Mouse (Mus musculus) kidney, postnatal 4 days (tissue): ENCODE data around the gene Gm5447.

ENCODE experiments used
- DNase-seq, 2 experiments: peaks; one replicate each; pipeline ENCODE4 v3.0.0; 2021; ENCODE audit warnings: mixed read lengths in 2 of 2

Gm5447 gene

DNA sequence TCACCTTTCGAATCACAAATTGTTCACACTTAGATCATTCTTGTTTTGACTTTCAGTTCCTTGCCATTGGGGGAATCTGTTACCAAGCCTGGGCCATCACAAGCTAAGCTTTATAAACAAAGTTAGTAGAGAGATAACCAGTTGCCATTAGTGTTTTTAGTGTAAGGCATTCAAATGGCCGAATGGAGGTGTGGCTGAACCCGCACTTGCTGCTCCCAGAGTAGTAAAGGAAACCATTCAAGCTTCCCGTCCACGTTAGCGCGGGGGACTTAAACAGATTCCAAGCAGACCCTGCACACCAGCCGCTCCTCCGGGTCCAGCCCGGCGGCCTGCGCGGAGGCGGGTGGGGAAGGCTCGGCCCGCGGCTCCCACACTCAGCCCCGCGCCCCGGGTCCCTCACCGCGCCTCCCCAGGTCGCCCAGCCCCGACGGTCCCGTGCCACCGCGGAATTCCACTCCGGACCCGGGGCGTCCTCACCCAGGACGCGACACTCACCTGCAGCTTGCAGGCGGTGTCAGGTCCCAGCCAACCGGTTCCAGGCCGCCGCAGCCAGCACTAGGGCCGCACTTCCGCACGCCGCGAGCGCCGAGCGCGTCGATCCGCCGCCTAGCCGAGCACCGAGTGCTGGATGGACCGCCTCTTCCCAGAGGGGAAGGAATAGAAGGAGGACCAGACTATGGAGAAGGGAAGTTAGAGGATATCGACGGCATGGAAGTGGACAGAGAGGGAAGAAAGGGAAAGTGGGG lies at the start of gene Gm5447, which contains the start of gene Exoc2:
TSS of gene Gm5447 (plus strand) at position 704 of the 746 bp plus-strand sequence.
TSS of gene Exoc2 (minus strand) at position 593 of the 746 bp plus-strand sequence.
- peak; percentile 88 to 92 for DNase-seq

- DNase-seq = no peak
These were observed 49.7 kb upstream of the Gm5447 start for GRCm38 (mm10) chr13:30924269-30924668.

GRCm38 (mm10) chr13:30929119-30929518 lies 44.9 kb upstream of the Gm5447 start:
- no peak for DNase-seq

DNA sequence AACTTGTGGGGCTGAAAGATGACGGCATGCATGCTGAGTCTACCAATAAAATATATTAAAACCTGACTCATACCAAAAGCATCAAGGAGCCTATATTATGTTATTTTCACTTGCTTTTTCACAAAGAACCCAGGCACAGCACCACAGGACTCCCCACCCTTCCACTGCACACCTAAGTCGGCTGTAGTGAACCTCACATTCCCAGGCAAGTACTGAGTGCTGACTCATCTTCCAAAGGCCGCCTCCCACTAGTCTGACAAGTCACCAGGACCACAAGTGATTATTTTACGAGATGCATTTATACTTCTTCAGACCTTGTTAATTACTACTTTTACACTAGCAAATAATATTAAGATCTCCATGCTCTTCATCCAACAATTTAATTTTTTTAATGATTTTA lies 42.4 kb upstream of the Gm5447 start:
- no peak for DNase-seq

DNA sequence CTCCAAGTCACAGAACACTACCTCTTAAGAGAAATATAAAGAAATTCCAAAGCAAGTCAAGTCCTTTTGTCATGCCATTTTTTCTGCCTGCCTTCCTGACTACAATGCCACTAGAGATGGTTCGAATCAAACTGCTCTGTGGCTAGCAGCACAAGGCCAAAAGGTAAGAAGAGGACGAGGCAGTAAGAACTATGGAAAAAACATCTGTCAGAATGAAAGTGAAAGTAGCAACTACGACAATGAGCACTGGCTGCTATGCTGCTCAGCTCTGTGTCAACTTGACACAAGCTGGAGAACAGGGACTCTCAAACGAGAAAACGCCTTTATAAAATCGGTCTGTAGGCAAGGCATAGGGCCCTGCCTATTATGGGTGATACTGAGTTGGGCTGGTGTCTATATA lies 41.0 kb upstream of the Gm5447 start:
- no peak for DNase-seq

DNA sequence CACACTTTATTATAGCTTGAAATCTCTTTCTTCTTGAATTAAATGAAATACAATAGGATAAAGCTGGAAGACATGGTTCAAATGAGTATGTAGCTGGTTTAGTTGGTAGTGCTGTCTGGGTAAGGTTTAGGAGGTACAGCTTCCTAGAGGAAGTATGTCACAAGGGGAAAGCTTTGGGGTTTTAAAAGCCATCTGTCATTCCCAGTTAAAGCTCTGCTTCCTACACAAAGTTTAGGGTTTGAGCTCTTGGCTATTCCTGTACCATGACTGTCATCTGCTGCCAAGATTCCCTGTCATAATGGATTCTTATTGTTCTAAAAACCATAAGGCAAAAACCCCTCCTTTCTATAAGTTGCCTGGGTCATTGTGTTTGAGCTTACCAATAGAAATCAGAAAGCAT lies 28.2 kb upstream of the Gm5447 start:
- DNase-seq = no peak

GRCm38 (mm10) chr13:30947129-30947528 lies 26.9 kb upstream of the Gm5447 start:
- DNase-seq = no peak

- no peak for DNase-seq
These were observed 26.5 kb upstream of the Gm5447 start, which contains the start of gene Hus1b for GRCm38 (mm10) chr13:30947540-30947939. Hus1b (minus strand) TSS chr13:30947759.

GRCm38 (mm10) chr13:30949181-30949580 lies 24.8 kb upstream of the Gm5447 start:
- no peak for DNase-seq

DNA sequence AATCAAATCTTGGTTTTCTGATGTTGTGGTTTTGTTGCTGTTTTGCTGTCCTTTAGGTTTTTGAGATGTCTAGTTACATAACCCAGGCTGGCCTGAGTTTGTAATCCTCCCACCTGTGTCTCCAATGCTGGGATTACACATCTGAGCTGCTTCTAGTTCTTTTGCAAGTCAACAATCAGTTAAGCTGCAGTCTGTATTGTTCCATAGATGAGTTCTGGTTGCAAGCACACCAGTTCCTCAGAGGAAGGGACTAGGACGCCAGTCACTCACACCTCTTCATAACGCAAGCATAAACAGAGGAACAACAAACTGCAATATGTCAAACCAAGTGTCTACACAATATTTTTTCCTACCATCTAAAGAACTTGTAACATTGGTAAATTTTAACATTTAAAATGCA lies 22.0 kb upstream of the Gm5447 start:
- DNase-seq = no peak

DNA sequence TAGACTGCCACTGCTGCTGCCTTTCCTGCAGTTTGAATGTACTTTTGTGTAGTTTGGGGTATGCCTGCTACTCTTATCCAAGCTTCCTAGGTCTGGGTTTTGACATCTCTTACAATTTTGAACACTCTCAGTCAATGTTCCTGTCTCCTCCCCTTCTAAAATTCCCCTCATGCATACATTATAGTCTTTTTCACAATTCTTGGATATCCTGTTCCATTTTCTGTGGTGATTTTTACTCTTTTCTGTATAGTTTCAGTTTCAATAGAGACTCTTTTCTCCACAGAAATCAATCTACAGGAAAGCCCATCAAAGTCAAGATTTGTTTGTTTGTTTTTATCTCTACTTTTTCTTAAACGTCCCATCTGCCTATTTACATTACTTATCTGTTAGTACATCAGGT lies 20.4 kb upstream of the Gm5447 start:
- no peak for DNase-seq

GRCm38 (mm10) chr13:30960714-30961113 lies 13.3 kb upstream of the Gm5447 start:
- no peak for DNase-seq

DNA sequence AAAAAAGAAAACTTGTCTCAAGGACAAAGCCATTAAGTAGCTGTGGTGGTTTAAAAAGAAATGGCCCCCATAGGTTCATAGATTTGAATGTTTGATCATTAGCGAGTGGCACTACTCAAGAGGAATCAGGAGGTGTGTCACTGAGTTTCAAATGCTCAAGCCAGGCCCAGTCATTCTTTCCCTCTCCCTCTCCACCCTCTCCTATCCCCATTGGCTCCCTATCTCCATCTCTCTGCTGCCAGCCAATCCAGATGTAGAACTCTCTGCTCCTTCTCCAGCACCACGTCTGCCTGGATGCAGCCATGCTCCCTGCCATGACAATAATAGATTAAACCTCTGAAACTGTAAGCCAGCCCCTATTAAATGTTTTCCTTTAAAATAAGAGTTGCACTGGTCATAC lies 12.1 kb upstream of the Gm5447 start:
- DNase-seq = no peak

- peak; percentile 62 to 71 for DNase-seq
These were observed 7.5 kb upstream of the Gm5447 start for GRCm38 (mm10) chr13:30966507-30966911.

DNA sequence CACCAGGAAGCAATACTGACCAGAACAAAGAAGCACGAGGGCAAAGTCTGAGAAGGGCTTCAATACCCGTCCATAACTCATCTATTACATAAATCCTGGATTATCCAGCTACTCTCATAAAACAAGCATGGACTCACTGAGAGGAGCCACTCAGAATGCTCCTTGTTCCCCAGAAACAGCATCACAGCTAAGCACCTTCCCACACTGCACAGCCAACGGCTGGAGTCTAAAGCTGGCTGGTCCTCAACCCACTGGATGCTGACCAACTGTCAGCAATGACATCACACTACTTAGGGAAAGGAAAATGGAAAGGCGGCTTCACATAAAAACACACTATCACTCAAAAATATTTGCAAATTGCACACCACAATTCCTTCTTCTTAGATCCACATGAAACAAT lies 5.7 kb upstream of the Gm5447 start:
- DNase-seq = no peak

DNA sequence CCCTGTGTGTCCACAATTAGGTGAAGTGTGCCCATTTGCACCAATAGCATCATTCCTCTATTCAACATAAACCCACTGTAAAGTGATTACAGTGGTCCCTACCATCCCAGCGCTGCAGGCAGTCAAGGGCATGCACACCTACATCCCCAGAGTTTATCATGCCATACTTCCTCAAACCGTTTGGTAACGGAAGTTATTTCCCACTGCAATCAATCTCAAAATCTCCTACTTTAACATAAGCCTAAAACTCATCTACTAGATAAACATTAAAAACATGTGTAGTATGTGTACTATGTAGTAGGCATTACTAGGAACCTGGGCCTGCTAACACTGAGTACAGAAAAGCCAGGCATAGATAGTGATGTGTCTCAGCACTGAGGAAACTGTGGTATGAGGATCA lies 3.0 kb upstream of the Gm5447 start:
- DNase-seq = no peak

- DNase-seq = no peak
These were observed 1.9 kb upstream of the Gm5447 start for GRCm38 (mm10) chr13:30972102-30972501.

- DNase-seq = no peak
These were observed 235 bp downstream of the Gm5447 start for GRCm38 (mm10) chr13:30974247-30974630.

- no peak for DNase-seq
These were observed 2.6 kb downstream of the Gm5447 start for GRCm38 (mm10) chr13:30976536-30977084.

- DNase-seq = no peak
These were observed 4.2 kb downstream of the Gm5447 start for GRCm38 (mm10) chr13:30978224-30978623.

DNA sequence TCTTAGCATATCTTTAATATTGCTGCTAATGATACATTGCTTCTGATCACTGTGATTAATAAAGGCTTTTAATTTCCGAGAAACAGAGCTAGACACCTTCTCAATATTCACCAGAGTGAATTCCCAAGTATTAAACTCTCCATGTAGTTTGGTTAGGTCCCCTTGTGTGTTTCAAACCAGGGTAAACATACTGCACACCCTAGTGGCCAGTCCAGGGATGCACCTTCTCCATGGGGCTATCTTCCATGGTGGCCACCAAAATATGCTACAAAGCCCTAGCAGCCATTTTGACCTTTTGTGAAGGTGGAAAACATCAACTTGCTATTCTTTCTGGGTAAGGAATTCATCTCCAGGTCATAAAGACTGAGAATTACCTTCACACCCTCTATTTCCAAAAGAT lies 7.7 kb downstream of the Gm5447 start:
- DNase-seq = peak; percentile 53 to 66

DNA sequence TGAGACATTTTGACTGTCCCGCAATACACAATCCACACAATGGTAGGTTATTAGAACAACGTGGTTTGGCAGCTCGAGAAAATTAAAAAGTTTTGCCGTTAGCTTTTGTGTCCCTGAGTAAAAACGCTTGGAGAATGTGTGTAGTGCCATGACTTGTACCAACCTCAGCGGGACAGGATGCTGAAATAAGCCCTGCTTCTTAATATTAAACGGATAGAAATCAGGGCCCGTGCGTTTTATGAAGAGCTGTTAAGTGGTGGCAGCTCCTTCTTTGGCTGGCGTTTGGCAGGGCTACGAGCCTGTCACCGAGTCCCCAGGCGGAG lies 11.2 kb downstream of the Gm5447 start:
- DNase-seq = no peak

- DNase-seq = peak; percentile 58 to 70
These were observed 11.8 kb downstream of the Gm5447 start for GRCm38 (mm10) chr13:30985598-30986466.

DNA sequence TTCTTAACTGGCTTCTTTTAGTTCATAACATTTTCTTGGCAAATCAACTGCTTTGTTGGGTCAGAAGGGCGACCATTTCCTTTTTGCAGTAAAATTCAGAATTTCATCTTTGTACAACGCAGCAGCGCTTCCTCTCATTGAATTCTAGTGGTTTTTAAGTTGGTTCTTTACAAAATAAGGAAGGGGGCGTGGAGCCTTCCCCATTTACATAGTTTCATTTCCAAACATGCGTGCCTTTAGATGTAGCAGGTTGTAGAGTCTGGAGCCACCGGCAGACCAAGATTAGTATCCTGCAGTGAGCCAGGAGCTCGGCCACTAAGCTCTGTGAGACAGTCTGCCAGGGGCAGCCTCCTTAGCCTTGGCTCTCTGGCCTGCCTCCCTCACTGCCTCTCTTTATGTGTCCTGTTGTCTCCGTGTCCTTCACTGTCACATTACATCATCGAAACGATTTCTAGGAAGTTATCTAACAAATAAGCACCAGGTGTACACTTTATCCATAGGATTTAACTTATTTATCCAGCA lies 13.0 kb downstream of the Gm5447 start:
- no peak for DNase-seq
